In the genomic region with DNA sequence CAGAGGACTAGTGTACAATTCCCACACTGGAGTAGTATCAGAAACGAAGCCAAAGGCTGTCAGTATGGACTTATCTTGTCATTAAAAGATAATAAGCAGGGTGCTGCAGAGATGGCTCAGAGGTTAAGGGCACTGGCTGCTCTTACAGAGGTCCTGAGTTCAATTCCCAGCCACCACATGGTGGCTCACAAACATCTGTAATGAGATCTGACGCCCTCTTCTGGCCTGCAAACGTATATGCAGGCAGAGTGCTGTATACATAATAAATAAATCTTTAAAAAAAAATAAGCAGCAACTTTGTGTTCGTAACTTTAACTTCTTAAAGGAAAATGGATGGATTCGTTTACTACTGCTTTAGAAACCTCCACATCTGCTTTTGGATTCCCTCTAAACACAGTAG, we compare ENCODE assay signal across 24 mouse cellular contexts. TPM values are rescaled to one million over a fixed set of nuclear protein-coding genes. Genes with fewer than 3 reads are reported as not detected.
"Had no signal": no experiment of that assay in that cellular context is flagged by ENCODE, and none has a peak within 500 bp of the region (broad histone marks: within the 10 kb centered on the region; RNA-seq: fewer than 3 reads in every experiment).

No protein-coding gene starts in this region.

- H3K27me3 ChIP-seq: intestine, embryonic 15.5 days; stomach, embryonic 15.5 days had no signal

- H3K4me3 ChIP-seq: intestine, embryonic 15.5 days; left cerebral cortex, adult 2 months; liver, embryonic 12.5 days; midbrain, embryonic 12.5 days; neural tube, embryonic 12.5 days; neural tube, embryonic 15.5 days; stomach, embryonic 15.5 days had no signal

- H3K27ac ChIP-seq: intestine, embryonic 15.5 days; left cerebral cortex, adult 2 months; liver, embryonic 12.5 days; midbrain, embryonic 12.5 days; neural tube, embryonic 12.5 days; neural tube, embryonic 15.5 days; stomach, embryonic 15.5 days had no signal

- H3K36me3 ChIP-seq: intestine, embryonic 15.5 days; liver, embryonic 12.5 days; midbrain, embryonic 12.5 days; neural tube, embryonic 12.5 days; neural tube, embryonic 15.5 days; stomach, embryonic 15.5 days had no signal

- H3K4me1 ChIP-seq: neural tube, embryonic 12.5 days; stomach, embryonic 15.5 days had no signal

- H3K4me2 ChIP-seq: intestine, embryonic 15.5 days; liver, embryonic 12.5 days; lung, embryonic 14.5 days; midbrain, embryonic 12.5 days; neural tube, embryonic 12.5 days; neural tube, embryonic 15.5 days; stomach, embryonic 15.5 days had no signal

- H3K9ac ChIP-seq: intestine, embryonic 15.5 days; liver, embryonic 12.5 days; lung, embryonic 14.5 days; midbrain, embryonic 12.5 days; neural tube, embryonic 12.5 days; neural tube, embryonic 15.5 days; stomach, embryonic 15.5 days had no signal

- H3K9me3 ChIP-seq: intestine, embryonic 15.5 days; liver, embryonic 12.5 days; midbrain, embryonic 12.5 days; neural tube, embryonic 12.5 days; neural tube, embryonic 15.5 days; stomach, embryonic 15.5 days had no signal

- ATAC-seq: intestine, embryonic 15.5 days; liver, embryonic 12.5 days had no signal

- DNase-seq: kidney, adult 11 months; kidney, adult 9 months; kidney, postnatal 14 days; kidney, postnatal 4 days; layer of hippocampus, postnatal 36 days; lung, embryonic 14.5 days; lung, postnatal 14 days; lung, postnatal 4 days; right cerebral cortex, adult 18-20 months; right cerebral cortex, postnatal 14 days; right cerebral cortex, postnatal 4 days; spleen, adult 18-20 months; thymus, adult 18-20 months; thymus, postnatal 36 days had no signal

RNA-seq across cellular contexts. Expression of a gene that starts 44.0 kb away (rescaled TPM):
- total RNA-seq: megakaryocyte progenitor cell, adult 5-6 weeks; megakaryocyte-erythroid progenitor cell, adult 5-6 weeks had no signal
- polyA plus RNA-seq: liver, embryonic 16.5 days; lung, embryonic 14.5 days had no signal
